Comparison of ENCODE assay signal across 8 mouse cellular contexts in genomic region chr2:28641435-28641941, GRCm38 (mm10). TPM values are rescaled to one million over a fixed set of nuclear protein-coding genes. Genes with fewer than 3 reads are reported as not detected.
DNase-seq lines count a peak whose midpoint lies in the region; ATAC-seq and TF ChIP-seq lines count a peak whose summit lies in the region.

No protein-coding gene starts in this region.

- peak overlapping the region; percentile 85 for H3K4me2 ChIP-seq in hindbrain, postnatal 0 days (ENCODE audit: low read depth, low read length)
- H3K4me2 ChIP-seq in liver, embryonic 16.5 days (ENCODE audit: low read depth, low read length), result peak overlapping the region; percentile 71
- H3K4me2 ChIP-seq in stomach, embryonic 14.5 days (replicated peaks; ENCODE audit: low read depth, low read length), result peak overlapping the region; percentile 82

- TF ChIP-seq CTCF in gastrocnemius, adult 2 months (IDR thresholded peaks at IDR 0.05), result no peak
- TF ChIP-seq CTCF in hindbrain, postnatal 0 days (IDR thresholded peaks at IDR 0.05; ENCODE audit: low read depth), result no peak

- H3K27ac ChIP-seq in gastrocnemius, adult 2 months, result peak overlapping the region; percentile 100
- no peak overlapping the region; the same call in 1 of the 2 replicates for H3K27ac ChIP-seq in brown adipose tissue, adult 24 weeks (replicated peaks; ENCODE audit: low read depth, low read length)
- H3K27ac ChIP-seq in hindbrain, postnatal 0 days, result peak overlapping the region; percentile 84
- peak overlapping the region; percentile 85 for H3K27ac ChIP-seq in liver, embryonic 16.5 days (ENCODE audit: low read length)
- H3K27ac ChIP-seq in stomach, embryonic 14.5 days (ENCODE audit: low read length), result peak overlapping the region; percentile 53

- peak; percentile 51 for DNase-seq in gastrocnemius, adult 2 months
- DNase-seq in gastrocnemius, adult 18-20 months (ENCODE audit: low spot score), result no peak
- peak; percentile 34 for DNase-seq in 416B (ENCODE audit: low read depth)
- DNase-seq in hindbrain, postnatal 0 days (ENCODE audit: low spot score), result peak; percentile 45
- DNase-seq in cerebellum, adult 18-20 months, result no peak

- peak overlapping the region; percentile 95 for H3K9ac ChIP-seq in hindbrain, postnatal 0 days (replicated peaks; ENCODE audit: low read length)
- peak overlapping the region; percentile 89 for H3K9ac ChIP-seq in liver, embryonic 16.5 days (ENCODE audit: low read depth, low read length)
- H3K9ac ChIP-seq in stomach, embryonic 14.5 days (replicated peaks; ENCODE audit: low read depth, low read length), result peak overlapping the region; percentile 90

- no peaks in the 10 kb centered on the region for H3K4me1 ChIP-seq in brown adipose tissue, adult 24 weeks (ENCODE audit: control insufficient read depth, insufficient read depth, insufficient read length, low read length)
- peaks cover 7% of the 10 kb centered on the region for H3K4me1 ChIP-seq in hindbrain, postnatal 0 days (ENCODE audit: insufficient read depth, low read length)
- peaks cover 30% of the 10 kb centered on the region for H3K4me1 ChIP-seq in liver, embryonic 16.5 days (ENCODE audit: control insufficient read depth, low read depth, low read length)
- peaks cover 19% of the 10 kb centered on the region for H3K4me1 ChIP-seq in stomach, embryonic 14.5 days (ENCODE audit: control insufficient read depth, insufficient read depth, low read length)

- peak overlapping the region; percentile 98 for H3K4me3 ChIP-seq in gastrocnemius, adult 2 months
- peak overlapping the region; percentile 61 for H3K4me3 ChIP-seq in brown adipose tissue, adult 24 weeks (ENCODE audit: insufficient read depth, low read depth, low read length)
- peak overlapping the region; percentile 99 for H3K4me3 ChIP-seq in hindbrain, postnatal 0 days (ENCODE audit: low read length)
- peak overlapping the region; percentile 90 for H3K4me3 ChIP-seq in liver, embryonic 16.5 days (ENCODE audit: low read depth, low read length)
- peak overlapping the region; percentile 99 for H3K4me3 ChIP-seq in stomach, embryonic 14.5 days (ENCODE audit: low read depth, low read length)

- intact Hi-C loops in gastrocnemius, adult 2 months (cut with DNase I), result no loop called here

- no peaks in the 10 kb centered on the region for H3K36me3 ChIP-seq in hindbrain, postnatal 0 days (ENCODE audit: insufficient read depth, low read length)
- no peaks in the 10 kb centered on the region for H3K36me3 ChIP-seq in liver, embryonic 16.5 days (ENCODE audit: control insufficient read depth, insufficient read depth)
- no peaks in the 10 kb centered on the region for H3K36me3 ChIP-seq in stomach, embryonic 14.5 days (ENCODE audit: control insufficient read depth, insufficient read depth, low read length)

- ATAC-seq in hindbrain, postnatal 0 days, result peak; percentile 73
- ATAC-seq in liver, embryonic 16.5 days (ENCODE audit: low read depth), result peak; percentile 25
- ATAC-seq in stomach, embryonic 14.5 days (ENCODE audit: insufficient number of reproducible peaks, insufficient read depth, low FRiP score, low read depth), result peak; percentile 48

- H3K27me3 ChIP-seq in hindbrain, postnatal 0 days (ENCODE audit: insufficient read depth, low read length), result no peaks in the 10 kb centered on the region
- H3K27me3 ChIP-seq in liver, embryonic 16.5 days (ENCODE audit: control insufficient read depth, insufficient read depth, low read depth, low read length), result no peaks in the 10 kb centered on the region
- H3K27me3 ChIP-seq in stomach, embryonic 14.5 days (ENCODE audit: control insufficient read depth, insufficient read depth, low read length), result no peaks in the 10 kb centered on the region

- under 1% methylated on average over 43 of the region's 43 CpGs for WGBS in hindbrain, postnatal 0 days
- 1% methylated on average over 41 of the region's 43 CpGs for WGBS in liver, embryonic 16.5 days (ENCODE audit: insufficient replicate concordance)
- WGBS in stomach, embryonic 14.5 days, result under 1% methylated on average over 27 of the region's 43 CpGs

- no peaks in the 10 kb centered on the region for H3K9me3 ChIP-seq in hindbrain, postnatal 0 days (ENCODE audit: low read length)
- H3K9me3 ChIP-seq in liver, embryonic 16.5 days (replicated peaks; ENCODE audit: control insufficient read depth, low read length), result no peaks in the 10 kb centered on the region
- no peaks in the 10 kb centered on the region for H3K9me3 ChIP-seq in stomach, embryonic 14.5 days (ENCODE audit: control insufficient read depth, low read depth, low read length)

RNA-seq across cellular contexts. Expression of gene Tsc1, which starts 0.5 kb away (rescaled TPM):
- 10 to 100 TPM; 42.5 to 45.9 TPM for total RNA-seq in gastrocnemius, adult 2 months (2021)
- 10 to 100 TPM; 40.6 to 45.6 TPM for total RNA-seq in gastrocnemius, adult 18-20 months (2021)
- polyA plus RNA-seq in brown adipose tissue, adult 24 weeks (2012; ENCODE audit: insufficient read depth, insufficient read length, missing spikeins), result 5.0 TPM in 2 replicates
- 33.9 and 42.3 TPM in 2 replicates for total RNA-seq in hindbrain, postnatal 0 days (2014; rRNA removed)
- 20.0 and 22.7 TPM in 2 replicates for polyA plus RNA-seq in hindbrain, postnatal 0 days (2015; fragmentation: Nextera tagmentation; extraction: Ambion mirVana)
- 9.6 and 9.8 TPM in 2 replicates for polyA plus RNA-seq in liver, embryonic 16.5 days (2015; fragmentation: Nextera tagmentation; extraction: Ambion mirVana)
- 20.5 and 22.7 TPM in 2 replicates for polyA plus RNA-seq in stomach, embryonic 14.5 days (2014; fragmentation: Nextera tagmentation; extraction: Ambion mirVana)

RNA-seq across cellular contexts. Expression of gene Gfi1b, which starts 19.7 kb away (rescaled TPM):
- not detected for total RNA-seq in gastrocnemius, adult 2 months (2021)
- not detected for total RNA-seq in gastrocnemius, adult 18-20 months (2021)
- not detected in 2 replicates for polyA plus RNA-seq in brown adipose tissue, adult 24 weeks (2012; ENCODE audit: insufficient read depth, insufficient read length, missing spikeins)
- total RNA-seq in hindbrain, postnatal 0 days (2014; rRNA removed), result not detected in 2 replicates
- not detected in 2 replicates for polyA plus RNA-seq in hindbrain, postnatal 0 days (2015; fragmentation: Nextera tagmentation; extraction: Ambion mirVana)
- polyA plus RNA-seq in liver, embryonic 16.5 days (2015; fragmentation: Nextera tagmentation; extraction: Ambion mirVana), result 88.7 and 89.4 TPM in 2 replicates
- polyA plus RNA-seq in stomach, embryonic 14.5 days (2014; fragmentation: Nextera tagmentation; extraction: Ambion mirVana), result 0.55 and 0.56 TPM in 2 replicates

RNA-seq across cellular contexts. Expression of gene Gtf3c5, which starts 57.9 kb away (rescaled TPM):
- 1 to 10 TPM; 7.2 to 8.0 TPM for total RNA-seq in gastrocnemius, adult 2 months (2021)
- 1 to 10 TPM; 7.2 to 8.9 TPM for total RNA-seq in gastrocnemius, adult 18-20 months (2021)
- polyA plus RNA-seq in brown adipose tissue, adult 24 weeks (2012; ENCODE audit: insufficient read depth, insufficient read length, missing spikeins), result 5.2 and 6.9 TPM in 2 replicates
- total RNA-seq in hindbrain, postnatal 0 days (2014; rRNA removed), result 23.1 and 28.4 TPM in 2 replicates
- polyA plus RNA-seq in hindbrain, postnatal 0 days (2015; fragmentation: Nextera tagmentation; extraction: Ambion mirVana), result 27.4 and 29.5 TPM in 2 replicates
- 12.1 TPM in 2 replicates for polyA plus RNA-seq in liver, embryonic 16.5 days (2015; fragmentation: Nextera tagmentation; extraction: Ambion mirVana)
- polyA plus RNA-seq in stomach, embryonic 14.5 days (2014; fragmentation: Nextera tagmentation; extraction: Ambion mirVana), result 29.0 and 30.5 TPM in 2 replicates

RNA-seq across cellular contexts. Expression of gene Spaca9, which starts 58.0 kb away (rescaled TPM):
- total RNA-seq in gastrocnemius, adult 2 months (2021), result not detected
- total RNA-seq in gastrocnemius, adult 18-20 months (2021), result not detected
- not detected in 2 replicates for polyA plus RNA-seq in brown adipose tissue, adult 24 weeks (2012; ENCODE audit: insufficient read depth, insufficient read length, missing spikeins)
- total RNA-seq in hindbrain, postnatal 0 days (2014; rRNA removed), result 0.89 TPM in 1 of 2 replicates, not detected in the other
- 2.9 and 3.7 TPM in 2 replicates for polyA plus RNA-seq in hindbrain, postnatal 0 days (2015; fragmentation: Nextera tagmentation; extraction: Ambion mirVana)
- 2.8 and 3.3 TPM in 2 replicates for polyA plus RNA-seq in liver, embryonic 16.5 days (2015; fragmentation: Nextera tagmentation; extraction: Ambion mirVana)
- polyA plus RNA-seq in stomach, embryonic 14.5 days (2014; fragmentation: Nextera tagmentation; extraction: Ambion mirVana), result 1.6 and 2.1 TPM in 2 replicates

RNA-seq across cellular contexts. Expression of gene Ak8, which starts 58.5 kb away (rescaled TPM):
- total RNA-seq in gastrocnemius, adult 2 months (2021), result not detected
- total RNA-seq in gastrocnemius, adult 18-20 months (2021), result not detected
- not detected in 2 replicates for polyA plus RNA-seq in brown adipose tissue, adult 24 weeks (2012; ENCODE audit: insufficient read depth, insufficient read length, missing spikeins)
- total RNA-seq in hindbrain, postnatal 0 days (2014; rRNA removed), result 0.58 and 1.6 TPM in 2 replicates
- polyA plus RNA-seq in hindbrain, postnatal 0 days (2015; fragmentation: Nextera tagmentation; extraction: Ambion mirVana), result 3.3 and 3.5 TPM in 2 replicates
- polyA plus RNA-seq in liver, embryonic 16.5 days (2015; fragmentation: Nextera tagmentation; extraction: Ambion mirVana), result 0.39 and 0.52 TPM in 2 replicates
- 0.42 and 0.59 TPM in 2 replicates for polyA plus RNA-seq in stomach, embryonic 14.5 days (2014; fragmentation: Nextera tagmentation; extraction: Ambion mirVana)

Comparison
In these comparisons a context has a peak if more than half of its experiments do, and no peak if none do; other contexts are left out.
1. DNase-seq: peak in gastrocnemius, adult 2 months (single experiment), 416B (single experiment) and hindbrain, postnatal 0 days (single experiment); none in gastrocnemius, adult 18-20 months (single experiment) and cerebellum, adult 18-20 months (0 of 2).
2. RNA of gene Gfi1b, which starts 19.7 kb away (polyA plus RNA-seq): 88.7 to 89.4 TPM in liver, embryonic 16.5 days; 0.55 to 0.56 TPM in stomach, embryonic 14.5 days, not detected in hindbrain, postnatal 0 days and not detected in brown adipose tissue, adult 24 weeks; every median in the first group is over 10 times any median in the second.
3. Peak in every context shown above with its lines, with median percentiles within 50 percentile points of each other: H3K4me3 ChIP-seq, ATAC-seq, H3K4me2 ChIP-seq and H3K9ac ChIP-seq.